Mouse (Mus musculus): ENCODE results near the gene Arel1.

GRCm38 (mm10) chr12:85012185-85012584 lies 41.5 kb upstream of the Arel1 start:
- TF ChIP-seq CTCF (IDR thresholded peaks at IDR 0.05; ENCODE audit: low read depth) = no peak
- TF ChIP-seq EP300 (IDR thresholded peaks at IDR 0.05; ENCODE audit: low read depth) = no peak
